Mouse (Mus musculus) CH12.LX (cell line): Measurements from ENCODE around the gene Pah.

Source experiments
- CTCF ChIP-seq, 2 experiments: IDR thresholded peaks in 1 of 2; conservative IDR thresholded peaks in 1 of 2; 2 replicates each; pipeline ENCODE4 v1.5.1; 2011 to 2012; ENCODE audit warnings: low read depth in 2 of 2, low read length in 2 of 2, improper control_type of control experiment in 1 of 2, inconsistent platforms in 1 of 2, mild to moderate bottlenecking in 1 of 2, moderate library complexity in 1 of 2
- ETS1 ChIP-seq: conservative IDR thresholded peaks from 2 replicates; pipeline ENCODE4 v1.6.1; 2012; ENCODE audit warnings: low read depth, mild to moderate bottlenecking, inconsistent platforms, low read length, improper control_type of control experiment, moderate library complexity
- JUND ChIP-seq: conservative IDR thresholded peaks from 2 replicates; pipeline ENCODE4 v1.6.1; 2011; ENCODE audit warnings: low read depth, low read length, improper control_type of control experiment
- MAFK ChIP-seq: IDR thresholded peaks from 2 replicates; pipeline ENCODE4 v1.6.1; 2011; ENCODE audit warnings: low read length, improper control_type of control experiment; ENCODE audit not compliant: insufficient replicate concordance
- POLR2A ChIP-seq: IDR thresholded peaks from 2 replicates; pipeline ENCODE4 v1.6.1; 2011; ENCODE audit warnings: low read depth, mild to moderate bottlenecking, improper control_type of control experiment, low read length
- RAD21 ChIP-seq: IDR thresholded peaks from 2 replicates; pipeline ENCODE4 v1.6.1; 2011; ENCODE audit warnings: low read depth, mild to moderate bottlenecking, low read length, improper control_type of control experiment, moderate library complexity
- SIN3A ChIP-seq: IDR thresholded peaks from 2 replicates; pipeline ENCODE4 v1.6.1; 2012; ENCODE audit warnings: low read length, improper control_type of control experiment, inconsistent platforms
- SMC3 ChIP-seq: IDR thresholded peaks from 2 replicates; pipeline ENCODE4 v1.6.1; 2011; ENCODE audit warnings: low read depth, low read length, improper control_type of control experiment
- TCF12 ChIP-seq: IDR thresholded peaks from 2 replicates; pipeline ENCODE4 v1.6.1; 2014; ENCODE audit warnings: low read depth, mild to moderate bottlenecking, inconsistent platforms, low read length, improper control_type of control experiment
- USF1 ChIP-seq: IDR thresholded peaks from 2 replicates; pipeline ENCODE4 v1.6.1; 2014; ENCODE audit warnings: low read depth, mild to moderate bottlenecking, inconsistent platforms, low read length, improper control_type of control experiment
- ZC3H11A ChIP-seq: IDR thresholded peaks from 2 replicates; pipeline ENCODE4 v1.6.1; 2012; ENCODE audit warnings: low read depth, mild to moderate bottlenecking, inconsistent platforms, low read length, improper control_type of control experiment

DNA sequence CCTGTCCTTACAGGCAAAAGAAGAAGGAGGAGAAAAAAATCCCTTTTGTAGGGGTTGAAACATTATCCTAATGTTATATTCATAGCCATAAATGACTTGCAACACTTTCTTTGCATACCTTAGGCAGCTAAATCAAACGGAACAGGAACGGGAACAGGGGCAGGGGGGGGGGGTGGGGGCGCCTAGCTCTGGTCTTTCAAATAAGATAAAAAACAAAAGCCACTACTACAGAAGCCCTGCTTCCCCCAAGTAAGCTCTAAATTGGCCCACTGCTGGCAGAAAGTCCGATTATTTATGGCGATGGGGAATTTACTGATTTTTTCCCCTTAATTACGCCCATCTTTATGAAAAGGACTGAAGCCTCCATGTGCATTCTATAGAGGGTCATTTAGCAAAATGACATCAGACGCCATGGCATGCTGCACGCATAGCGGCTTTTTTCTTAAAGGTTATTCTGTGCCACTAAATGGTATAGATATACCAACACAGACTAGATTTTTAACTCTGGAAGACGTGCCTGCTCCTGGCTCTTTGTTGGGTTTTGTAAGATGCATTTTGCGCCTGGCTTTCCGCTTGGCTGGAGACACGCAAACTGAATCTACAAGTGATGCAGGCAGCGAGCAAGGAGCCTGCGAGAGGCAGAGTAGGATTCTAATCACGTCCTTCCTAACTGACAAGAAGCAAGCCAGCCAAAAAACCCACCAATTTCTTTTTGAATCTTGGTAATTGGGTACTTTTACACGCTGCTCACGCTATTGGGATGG, 32.2 kb upstream of the Pah start:
- TF ChIP-seq CTCF (conservative IDR thresholded peaks at IDR 0.05 in 1 of 2, IDR thresholded peaks at IDR 0.05 in 1 of 2; ENCODE audit: low read depth in 2 of 2, low read length in 2 of 2) = no peak
- no peak for TF ChIP-seq SIN3A
- no peak for TF ChIP-seq POLR2A
- no peak for TF ChIP-seq ETS1
- TF ChIP-seq MAFK = no peak
- no peak for TF ChIP-seq JUND
- TF ChIP-seq TCF12 = no peak
- no peak for TF ChIP-seq USF1
- TF ChIP-seq ZC3H11A = no peak
- no peak for TF ChIP-seq RAD21
- TF ChIP-seq SMC3 = no peak
